Mouse (Mus musculus) subcutaneous adipose tissue, adult 2 months (tissue): Measurements from ENCODE around the gene Hcst. TPM values are rescaled to one million over a fixed set of nuclear protein-coding genes. Genes with fewer than 3 reads are reported as not detected.

Experiments
- polyA plus RNA-seq: library from polyadenylated mRNA; depleted of rRNA; stranded (reverse); fragments of >200 nt; gene quantifications from 2 replicates; pipeline ENCODE4 v1.2.3, GENCODE M21; 2012; ENCODE audit warnings: low replicate concordance; rRNA removed

Gene Hcst
- polyA plus RNA-seq = 11.1 and 15.3 TPM in 2 replicates

DNA sequence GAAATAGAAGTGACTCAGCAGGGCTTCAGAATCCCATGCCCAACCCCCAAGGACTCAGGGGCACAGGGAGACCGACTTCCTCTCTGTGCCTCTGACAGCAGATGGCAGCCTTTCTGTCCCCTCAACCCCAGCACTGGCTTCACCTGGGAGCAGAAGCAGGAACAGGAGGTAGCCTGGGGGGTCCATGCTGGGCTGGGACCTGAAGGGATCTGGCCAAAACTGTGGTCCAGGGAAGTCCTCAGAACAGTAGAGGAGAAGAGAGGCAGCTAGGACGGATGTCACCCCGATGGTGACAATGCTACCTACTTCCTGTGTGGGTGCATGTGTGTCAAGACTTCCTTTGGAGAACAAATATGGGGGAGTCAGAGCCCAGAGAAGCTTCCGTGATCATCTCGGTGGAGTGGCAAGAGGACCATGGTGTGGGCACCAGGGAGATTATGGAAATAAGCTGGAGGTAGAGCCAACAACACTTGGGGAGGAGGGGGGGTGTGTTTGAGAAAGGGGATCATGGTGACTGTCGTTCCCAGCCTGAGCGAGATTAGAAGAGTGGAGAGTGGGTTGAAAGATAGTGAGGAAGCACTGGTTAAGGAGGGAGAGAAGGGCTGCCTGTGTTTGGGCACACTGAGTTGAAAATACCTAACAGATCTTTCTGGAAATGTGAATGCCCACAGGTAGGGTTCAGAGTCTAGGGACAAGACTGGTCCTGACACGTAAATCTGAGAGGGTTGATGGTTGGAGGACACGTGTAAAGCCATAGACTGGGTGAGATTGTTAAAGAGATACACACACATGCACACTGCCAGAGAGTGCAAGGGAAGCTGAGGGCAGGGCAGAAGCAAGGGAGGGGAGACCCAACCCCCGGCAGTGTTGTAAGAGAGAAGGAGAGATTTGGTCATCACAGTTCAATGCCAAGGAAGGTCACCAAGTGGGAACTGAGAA, at the start of gene Hcst:
Hcst (minus strand) TSS at position 294 of the 939 bp plus-strand sequence.

GRCm38 (mm10) chr7:30457629-30458330, 38.1 kb upstream of the Hcst start, which contains the start of the genes Kirrel2 and Nphs1:
Kirrel2 (minus strand) TSS chr7:30457690.
Nphs1 (plus strand) TSS chr7:30458315.

GRCm38 (mm10) chr7:30444971-30445751, 25.5 kb upstream of the Hcst start, which contains the start of gene Aplp1:
Aplp1 (minus strand) TSS chr7:30445535.

DNA sequence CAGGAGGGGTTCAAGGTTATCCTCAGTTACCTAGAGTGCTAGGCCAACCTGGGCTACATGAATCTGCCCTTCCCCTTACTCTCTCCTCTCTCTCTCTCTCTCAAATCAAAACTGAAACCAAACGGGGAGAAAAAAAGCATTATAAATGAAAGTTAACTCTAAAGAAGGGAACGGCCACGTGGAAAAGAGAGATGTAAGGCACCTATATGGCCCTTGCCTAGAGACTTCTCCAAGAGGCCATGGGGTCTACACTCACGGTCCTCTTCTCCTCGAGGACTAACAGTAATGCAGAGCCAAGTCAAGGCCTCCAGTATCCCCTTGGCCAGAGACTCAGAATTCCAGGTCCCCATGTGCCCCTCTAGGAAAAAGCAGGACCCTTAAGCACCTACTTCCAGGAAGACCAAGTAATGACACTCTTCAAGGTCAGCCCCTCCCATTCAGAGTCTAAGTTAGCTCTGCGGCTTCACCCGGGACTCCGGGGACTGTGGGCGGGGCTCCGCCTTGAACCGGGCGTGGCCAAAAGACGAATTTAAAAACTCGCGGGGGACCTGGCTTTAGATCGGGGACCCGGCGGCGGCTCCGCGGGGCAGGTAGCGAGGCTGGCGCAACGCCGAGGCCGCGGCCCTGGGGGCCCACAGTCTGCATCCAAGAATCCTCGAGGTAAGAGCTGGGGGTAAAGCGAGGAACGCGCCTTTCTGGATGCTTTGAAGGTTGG, 1.7 kb upstream of the Hcst start, which contains the start of gene Nfkbid:
Nfkbid (plus strand) TSS at position 558 of the 715 bp plus-strand sequence.

GRCm38 (mm10) chr7:30413596-30413995, 6.1 kb downstream of the Hcst start, which contains the start of gene Tyrobp:
Tyrobp (plus strand) TSS chr7:30413760.

Other genes with a start within 250 kb of the Hcst start
- 28.7 and 105 TPM in 2 replicates for gene Cox7a1, start 235.7 kb downstream of the Hcst start, polyA plus RNA-seq
- 1,243 TPM in 2 replicates for gene Capns1, start 221.0 kb downstream of the Hcst start, polyA plus RNA-seq
- 106 and 146 TPM in 2 replicates for gene Polr2i, start 187.9 kb downstream of the Hcst start, polyA plus RNA-seq
- gene Tbcb, start 187.6 kb downstream of the Hcst start, polyA plus RNA-seq = 52.0 and 53.0 TPM in 2 replicates
- gene Ovol3, start 184.1 kb downstream of the Hcst start, polyA plus RNA-seq = not detected in 2 replicates
- 0.87 and 1.5 TPM in 2 replicates for gene Thap8, start 139.8 kb downstream of the Hcst start, polyA plus RNA-seq
- 26.2 and 55.0 TPM in 2 replicates for gene Wdr62, start 139.4 kb downstream of the Hcst start, polyA plus RNA-seq
- 15.8 and 61.6 TPM in 2 replicates for gene Clip3, start 128.1 kb downstream of the Hcst start, polyA plus RNA-seq
- 96.6 and 120 TPM in 2 replicates for gene Alkbh6, start 111.1 kb downstream of the Hcst start, polyA plus RNA-seq
- gene Syne4, start 105.0 kb downstream of the Hcst start, polyA plus RNA-seq = 2.6 and 34.1 TPM in 2 replicates
- gene E130208F15Rik, start 98.1 kb downstream of the Hcst start, polyA plus RNA-seq = 0.53 and 0.66 TPM in 2 replicates
- gene Sdhaf1, start 96.0 kb downstream of the Hcst start, polyA plus RNA-seq = 14.7 and 20.6 TPM in 2 replicates
- 3.1 and 19.7 TPM in 2 replicates for gene Lrfn3, start 57.1 kb downstream of the Hcst start, polyA plus RNA-seq
- 182 and 372 TPM in 2 replicates for gene Tyrobp, start 6.1 kb downstream of the Hcst start, polyA plus RNA-seq
- gene Nfkbid, start 1.9 kb upstream of the Hcst start, polyA plus RNA-seq = 3.1 and 5.5 TPM in 2 replicates
- gene Aplp1, start 25.7 kb upstream of the Hcst start, polyA plus RNA-seq = 2.5 and 7.0 TPM in 2 replicates
- gene Kirrel2, start 37.8 kb upstream of the Hcst start, polyA plus RNA-seq = not detected in 2 replicates
- gene Nphs1, start 38.5 kb upstream of the Hcst start, polyA plus RNA-seq = not detected in 2 replicates
- not detected in 2 replicates for gene Prodh2, start 73.8 kb upstream of the Hcst start, polyA plus RNA-seq
- gene Arhgap33, start 115.2 kb upstream of the Hcst start, polyA plus RNA-seq = 7.3 and 17.1 TPM in 2 replicates
- 65.4 and 90.8 TPM in 2 replicates for gene Hspb6, start 132.3 kb upstream of the Hcst start, polyA plus RNA-seq
- gene Proser3, start 132.4 kb upstream of the Hcst start, polyA plus RNA-seq = 4.1 and 17.2 TPM in 2 replicates
- gene Lin37, start 140.0 kb upstream of the Hcst start, polyA plus RNA-seq = 32.9 and 36.6 TPM in 2 replicates
- gene U2af1l4, start 143.4 kb upstream of the Hcst start, polyA plus RNA-seq = 56.7 and 69.3 TPM in 2 replicates
- 1.4 and 3.1 TPM in 2 replicates for gene Gm49396, start 143.5 kb upstream of the Hcst start, polyA plus RNA-seq
- 135 and 167 TPM in 2 replicates for gene Psenen, start 143.8 kb upstream of the Hcst start, polyA plus RNA-seq
- 3.8 and 6.8 TPM in 2 replicates for gene Igflr1, start 145.6 kb upstream of the Hcst start, polyA plus RNA-seq
- gene Kmt2b, start 168.9 kb upstream of the Hcst start, polyA plus RNA-seq = 35.0 and 59.6 TPM in 2 replicates
- gene Zbtb32, start 179.1 kb upstream of the Hcst start, polyA plus RNA-seq = 0.92 and 1.1 TPM in 2 replicates
- 2.8 and 21.0 TPM in 2 replicates for gene Upk1a, start 193.0 kb upstream of the Hcst start, polyA plus RNA-seq
- 647 and 1,156 TPM in 2 replicates for gene Cox6b1, start 206.3 kb upstream of the Hcst start, polyA plus RNA-seq
- not detected in 2 replicates for gene Etv2, start 216.0 kb upstream of the Hcst start, polyA plus RNA-seq
- 47.6 and 62.6 TPM in 2 replicates for gene Rbm42, start 230.5 kb upstream of the Hcst start, polyA plus RNA-seq
- gene Haus5, start 245.1 kb upstream of the Hcst start, polyA plus RNA-seq = 11.8 and 17.8 TPM in 2 replicates